Mouse (Mus musculus) limb, embryonic 14.5 days (tissue): ENCODE measurements at regions not wholly inside any gene's neighbourhood (a gene's known extent, or its start where the extent isn't known, plus 50 kb on each side); places are given as distances from the start of the nearest gene placed in this dataset.

ENCODE experiments used
- ATAC-seq: fragments of 200-750 bp; cut with Nextera tagmentation; 2 replicates; pipeline ENCODE4 v1.8.0; 2017; ENCODE audit warnings: low read depth, moderate number of reproducible peaks, moderate TSS enrichment; ENCODE audit not compliant: low FRiP score
- DNase-seq: peaks from one replicate; pipeline ENCODE4 v3.0.0-alpha.2; 2015; ENCODE audit warnings: low spot score
- H3K27ac ChIP-seq: fragments of 300-500 bp; sonication (generic); replicated peaks from 2 replicates; pipeline ENCODE4 v1.5.1; 2014; ENCODE audit warnings: low read depth, mild to moderate bottlenecking, low read length, moderate library complexity, mixed read lengths
- H3K27me3 ChIP-seq: fragments of 300-500 bp; sonication (generic); 2 replicates; pipeline ENCODE4 v1.6.1; 2014; ENCODE audit warnings: low read length, mixed read lengths; ENCODE audit not compliant: control insufficient read depth, insufficient read depth
- H3K36me3 ChIP-seq: fragments of 300-500 bp; sonication (generic); 2 replicates; pipeline ENCODE4 v1.6.1; 2014; ENCODE audit warnings: mild to moderate bottlenecking, low read length, moderate library complexity, mixed read lengths; ENCODE audit not compliant: control insufficient read depth, insufficient read depth
- H3K4me1 ChIP-seq: fragments of 300-500 bp; sonication (generic); 2 replicates; pipeline ENCODE4 v1.6.1; 2014; ENCODE audit warnings: antibody characterized with exemption, low read length, mixed read lengths; ENCODE audit not compliant: control insufficient read depth, insufficient read depth
- H3K4me2 ChIP-seq: fragments of 300-500 bp; sonication (generic); replicated peaks from 2 replicates; pipeline ENCODE4 v1.6.1; 2014; ENCODE audit warnings: low read depth, mild to moderate bottlenecking, low read length, moderate library complexity; ENCODE audit not compliant: severe bottlenecking
- H3K4me3 ChIP-seq: fragments of 300-500 bp; sonication (generic); replicated peaks from 2 replicates; pipeline ENCODE4 v1.5.1; 2014; ENCODE audit warnings: low read length
- H3K9ac ChIP-seq: fragments of 300-500 bp; sonication (generic); 2 replicates; pipeline ENCODE4 v1.6.1; 2014; ENCODE audit warnings: mild to moderate bottlenecking, low read depth, low read length, moderate library complexity; ENCODE audit not compliant: severe bottlenecking
- H3K9me3 ChIP-seq: fragments of 300-500 bp; sonication (generic); 2 replicates; pipeline ENCODE4 v1.6.1; 2016; ENCODE audit warnings: low read length; ENCODE audit not compliant: control insufficient read depth
- POLR2A ChIP-seq: fragments of 200-500 bp; IDR thresholded peaks from 2 replicates; pipeline ENCODE4 v1.8.0; 2012; ENCODE audit warnings: inconsistent platforms, mild to moderate bottlenecking, moderate library complexity, borderline replicate concordance; ENCODE audit not compliant: insufficient read depth, insufficient read length; ENCODE audit errors: extremely low read depth
- WGBS: fragments of 180-500 bp; shearing (Covaris S2); extraction: QIAGEN DNeasy Blood & Tissue Kit; methylation state at CpG from one replicate; pipeline ENCODE4 v1.1.7; 2014; 5-methylcytosine and 5-hydroxymethylcytosine counted together

DNA sequence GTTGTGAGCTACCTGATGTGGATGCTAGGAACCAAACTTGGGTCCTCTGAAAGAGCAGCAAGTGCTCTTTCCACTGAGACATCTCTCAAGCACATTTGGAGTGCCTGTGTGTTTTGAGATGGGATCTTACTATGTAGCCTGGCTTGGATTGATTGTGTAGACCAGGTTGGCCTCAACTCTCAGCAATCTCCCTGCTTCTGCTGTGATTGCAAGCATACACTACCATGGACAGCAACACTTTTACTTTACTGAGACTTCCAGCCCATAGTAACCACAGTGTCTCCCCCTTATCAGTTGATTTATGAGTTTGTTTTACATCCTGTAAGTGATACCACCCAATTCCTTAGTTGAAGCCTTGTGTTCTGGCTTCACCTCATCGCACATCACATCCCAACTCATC, 123.8 kb downstream of the Fam161a start:
- DNase-seq (no peak), ATAC-seq (no peak)
- no peak for TF ChIP-seq POLR2A
- Histone ChIP-seq H3K9ac (no peak overlapping the region), H3K9me3 (no peaks in the 10 kb centered on the region), H3K4me3 (no peak overlapping the region), H3K27me3 (no peaks in the 10 kb centered on the region), H3K4me2 (no peak overlapping the region), H3K36me3 (no peaks in the 10 kb centered on the region), H3K27ac (no peak overlapping the region), H3K4me1 (no peaks in the 10 kb centered on the region)
- 42% methylated on average over 1 of the region's 1 CpGs for WGBS

DNA sequence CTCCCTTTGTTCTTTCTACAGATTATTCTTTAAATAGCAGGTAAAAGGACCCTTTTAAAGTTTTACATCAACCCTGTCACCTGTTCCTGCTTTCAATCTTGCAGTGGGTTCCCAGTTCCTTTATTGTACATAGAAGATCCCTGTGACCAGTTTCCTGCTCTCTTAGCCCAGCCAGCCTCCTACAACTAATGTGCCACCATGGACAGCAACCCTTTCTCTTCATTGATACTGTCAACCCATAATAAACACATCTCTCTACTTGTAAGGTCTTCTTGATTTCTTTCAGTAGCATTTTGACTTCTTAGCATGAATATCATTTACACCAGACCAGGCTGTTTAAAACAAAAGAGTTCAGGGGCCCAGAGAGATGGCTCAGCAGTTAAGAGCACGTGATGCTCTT, 124.2 kb upstream of the Xpo1 start:
- DNase-seq: no peak
- no peak for TF ChIP-seq POLR2A
- WGBS: 81% methylated on average over 1 of the region's 1 CpGs

DNA sequence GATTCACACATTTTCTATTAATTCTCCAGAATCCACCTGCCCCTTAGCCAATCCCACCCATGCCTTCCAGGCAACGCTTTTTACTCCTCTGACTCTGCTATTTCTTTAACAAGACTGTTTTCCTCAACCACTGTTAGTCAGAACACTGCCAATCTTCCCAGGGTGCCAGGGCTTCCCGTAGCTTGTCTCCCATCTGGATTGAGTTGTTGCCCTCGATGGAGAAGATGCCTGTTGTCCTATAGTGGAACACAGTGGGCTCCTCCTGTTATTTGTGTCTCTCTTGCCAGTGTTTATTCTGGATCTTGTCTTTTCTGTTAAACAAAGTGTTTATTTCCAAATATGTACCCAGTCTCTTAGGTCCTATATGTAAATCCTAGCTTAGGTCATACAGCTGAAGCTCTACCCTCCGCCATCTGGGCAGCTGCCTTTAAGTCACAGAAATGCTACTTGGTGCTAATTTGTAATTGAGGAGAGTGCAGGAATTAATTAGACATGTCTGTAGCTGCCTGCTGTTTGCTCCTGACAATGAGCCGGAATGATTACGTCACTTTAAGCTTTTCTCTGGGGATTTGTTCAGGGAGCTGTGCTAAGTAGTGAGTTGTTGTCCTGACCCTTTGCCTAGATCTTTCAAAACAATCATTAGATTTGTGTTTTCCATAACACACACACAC, 115.3 kb upstream of the Xpo1 start:
- Histone ChIP-seq H3K9ac (no peak overlapping the region), H3K9me3 (no peaks in the 10 kb centered on the region), H3K4me1 (no peaks in the 10 kb centered on the region), H3K4me3 (no peak overlapping the region), H3K4me2 (no peak overlapping the region), H3K27ac (no peak overlapping the region), H3K36me3 (no peaks in the 10 kb centered on the region), H3K27me3 (no peaks in the 10 kb centered on the region)
- 56% methylated on average over 6 of the region's 6 CpGs for WGBS
- ATAC-seq (no peak), DNase-seq (no peak)
- TF ChIP-seq POLR2A: no peak

More for the DNA sequence above, 124.2 kb upstream of the Xpo1 start:
- H3K36me3 ChIP-seq: no peaks in the 10 kb centered on the region
- H3K4me3 ChIP-seq: no peak overlapping the region
- no peak overlapping the region for H3K27ac ChIP-seq
- H3K27me3 ChIP-seq: no peaks in the 10 kb centered on the region
- H3K9me3 ChIP-seq: no peaks in the 10 kb centered on the region
- H3K4me2 ChIP-seq: no peak overlapping the region
- ATAC-seq: no peak
- H3K4me1 ChIP-seq: no peaks in the 10 kb centered on the region
- H3K9ac ChIP-seq: no peak overlapping the region

DNA sequence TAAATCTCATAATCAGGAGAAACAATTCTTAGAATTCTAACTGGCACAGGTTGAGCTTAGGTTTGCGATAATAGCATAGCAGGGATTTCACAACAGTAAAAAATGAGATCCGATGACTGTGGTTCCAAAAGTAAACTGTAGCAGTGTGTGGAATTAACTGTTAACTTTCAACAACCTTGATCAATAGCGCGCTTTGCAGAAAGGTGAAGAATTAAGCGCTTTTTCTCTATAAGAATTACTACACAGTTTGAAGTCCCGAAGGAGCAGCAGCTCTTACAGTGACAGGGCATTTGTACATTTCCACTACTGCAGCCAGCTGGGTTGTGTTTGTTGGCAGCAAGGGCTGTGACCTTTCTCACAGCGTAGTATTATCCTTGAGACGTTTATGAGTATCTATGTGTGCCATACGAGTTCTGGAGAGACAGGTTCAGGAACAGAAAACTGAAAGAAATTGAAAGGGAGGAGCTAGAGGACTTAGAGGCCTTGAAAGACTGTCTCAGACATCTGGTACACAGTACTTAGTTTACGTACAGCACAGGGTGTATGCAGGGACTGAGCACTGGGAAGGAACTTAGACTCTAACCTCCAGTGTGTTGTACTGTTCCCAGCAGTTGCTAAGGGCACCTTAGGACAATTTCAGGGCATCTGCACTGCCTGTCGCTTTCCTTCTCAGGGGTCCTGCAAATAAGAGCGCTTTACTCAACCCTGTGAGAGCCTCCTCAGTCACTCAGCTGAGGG, 114.6 kb upstream of the Xpo1 start:
- Histone ChIP-seq H3K27ac (no peak overlapping the region), H3K4me2 (no peak overlapping the region), H3K27me3 (no peaks in the 10 kb centered on the region), H3K4me3 (no peak overlapping the region), H3K9me3 (no peaks in the 10 kb centered on the region), H3K36me3 (no peaks in the 10 kb centered on the region), H3K9ac (no peak overlapping the region), H3K4me1 (no peaks in the 10 kb centered on the region)
- ATAC-seq (no peak), DNase-seq (no peak)
- no peak for TF ChIP-seq POLR2A
- 56% methylated on average over 12 of the region's 12 CpGs for WGBS

DNA sequence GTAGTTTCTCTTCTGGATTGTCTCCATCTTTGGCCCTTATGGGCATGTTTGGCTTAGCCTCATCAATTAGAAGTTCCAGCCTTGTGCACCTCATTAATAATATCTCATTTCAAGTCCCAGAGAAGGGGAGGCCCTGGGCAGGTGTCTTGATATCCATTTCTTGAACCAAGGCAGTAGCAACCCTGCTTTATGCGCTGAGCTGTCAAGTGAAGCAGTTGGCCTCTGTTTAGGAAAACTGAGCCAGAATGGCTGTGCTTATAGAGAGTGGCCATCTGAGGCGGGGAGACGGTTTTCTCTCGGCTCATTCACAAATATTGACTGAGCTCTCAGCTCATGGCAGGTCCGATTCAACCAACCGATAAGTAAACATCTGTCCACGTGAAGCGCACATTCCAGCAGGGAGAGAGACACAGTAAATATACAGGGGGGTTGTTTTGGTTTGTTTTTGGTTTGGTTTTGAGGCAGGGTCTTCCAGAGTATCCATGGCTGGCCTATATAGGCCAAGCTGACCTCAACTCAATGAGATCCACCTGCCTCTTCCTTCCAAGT, 107.7 kb upstream of the Xpo1 start:
- H3K4me1 ChIP-seq: no peaks in the 10 kb centered on the region
- H3K4me2 ChIP-seq: no peak overlapping the region
- H3K36me3 ChIP-seq: no peaks in the 10 kb centered on the region
- H3K27me3 ChIP-seq: no peaks in the 10 kb centered on the region
- no peaks in the 10 kb centered on the region for H3K9me3 ChIP-seq
- H3K4me3 ChIP-seq: no peak overlapping the region
- no peak for TF ChIP-seq POLR2A
- WGBS: 87% methylated on average over 8 of the region's 8 CpGs
- DNase-seq (no peak), ATAC-seq (no peak)
- H3K9ac ChIP-seq: no peak overlapping the region
- H3K27ac ChIP-seq: no peak overlapping the region
